Comparison of ENCODE assay signal across 9 mouse cellular contexts in genomic region chr7:141216894-141217293, GRCm38 (mm10). TPM values are rescaled to one million over a fixed set of nuclear protein-coding genes. Genes with fewer than 3 reads are reported as not detected.
DNase-seq lines count a peak whose midpoint lies in the region; ATAC-seq and TF ChIP-seq lines count a peak whose summit lies in the region.
"Had no signal": no experiment of that assay in that cellular context is flagged by ENCODE, and none has a peak within 500 bp of the region (broad histone marks: within the 10 kb centered on the region; RNA-seq: fewer than 3 reads in every experiment).

No protein-coding gene starts in this region.

- TF ChIP-seq POLR2A in myocyte (IDR thresholded peaks at IDR 0.05; ENCODE audit: insufficient read length, low read depth), result peak; percentile 30

- H3K27ac ChIP-seq in kidney, postnatal 0 days, result peak overlapping the region; percentile 97
- H3K27ac ChIP-seq in forebrain, embryonic 12.5 days, result no peak overlapping the region
- peak overlapping the region; percentile 98 for H3K27ac ChIP-seq in intestine, embryonic 16.5 days (ENCODE audit: low read length)

- TF ChIP-seq CTCF in kidney, postnatal 0 days (IDR thresholded peaks at IDR 0.05; ENCODE audit: low read depth), result no peak

- H3ac ChIP-seq in myocyte (ENCODE audit: control insufficient read depth, insufficient read length), result peak overlapping the region; percentile 14

- no peaks in the 10 kb centered on the region for H3K27me3 ChIP-seq in kidney, postnatal 0 days (ENCODE audit: insufficient read depth, low read length)
- H3K27me3 ChIP-seq in forebrain, embryonic 12.5 days, result no peaks in the 10 kb centered on the region
- H3K27me3 ChIP-seq in intestine, embryonic 16.5 days (replicated peaks; ENCODE audit: control insufficient read depth, insufficient read depth, low read length), result no peaks in the 10 kb centered on the region
- peaks cover 17% of the 10 kb centered on the region for H3K27me3 ChIP-seq in myocyte (ENCODE audit: control insufficient read depth, insufficient read depth, insufficient read length)

- no peaks in the 10 kb centered on the region for H3K36me3 ChIP-seq in kidney, postnatal 0 days (ENCODE audit: insufficient read depth, low read length)
- peaks cover 25% of the 10 kb centered on the region for H3K36me3 ChIP-seq in forebrain, embryonic 12.5 days (replicated peaks)
- peaks cover 4% of the 10 kb centered on the region; the same call in 1 of the 2 replicates for H3K36me3 ChIP-seq in intestine, embryonic 16.5 days (ENCODE audit: control insufficient read depth, insufficient read depth, low read length)
- no peaks in the 10 kb centered on the region for H3K36me3 ChIP-seq in myocyte (ENCODE audit: control insufficient read depth, insufficient read depth)

- H3K4me2 ChIP-seq in kidney, postnatal 0 days (ENCODE audit: low read length), result peak overlapping the region; percentile 93
- peak overlapping the region; percentile 96 for H3K4me2 ChIP-seq in forebrain, embryonic 12.5 days
- H3K4me2 ChIP-seq in intestine, embryonic 16.5 days (ENCODE audit: low read depth, low read length), result peak overlapping the region; percentile 91
- peak overlapping the region; percentile 85 for H3K4me2 ChIP-seq in myocyte (ENCODE audit: low read depth)

- H3K4me3 ChIP-seq in kidney, postnatal 0 days (replicated peaks; ENCODE audit: low read depth, low read length), result peak overlapping the region; percentile 62; the same call in 1 of the 2 replicates
- peak overlapping the region; percentile 69; the same call in 1 of the 2 replicates for H3K4me3 ChIP-seq in forebrain, embryonic 12.5 days (replicated peaks)
- peak overlapping the region; percentile 74 for H3K4me3 ChIP-seq in intestine, embryonic 16.5 days (ENCODE audit: low read length)
- H3K4me3 ChIP-seq in myocyte, result peak overlapping the region; percentile 39

- H3K79me2 ChIP-seq in myocyte (ENCODE audit: control insufficient read depth, insufficient read depth), result peaks cover 18% of the 10 kb centered on the region

- 83% methylated on average over 11 of the region's 11 CpGs for WGBS in kidney, postnatal 0 days
- 89% methylated on average over 11 of the region's 11 CpGs for WGBS in forebrain, embryonic 12.5 days
- WGBS in intestine, embryonic 16.5 days, result 75% methylated on average over 11 of the region's 11 CpGs

- H3K4me1 ChIP-seq in kidney, postnatal 0 days (replicated peaks; ENCODE audit: insufficient read depth, low read length), result peaks cover 41% of the 10 kb centered on the region; the same call in 1 of the 2 replicates
- H3K4me1 ChIP-seq in forebrain, embryonic 12.5 days, result peaks cover 40% of the 10 kb centered on the region
- peaks cover 61% of the 10 kb centered on the region for H3K4me1 ChIP-seq in intestine, embryonic 16.5 days (ENCODE audit: control insufficient read depth, insufficient read depth, low read length)

- no peak for DNase-seq in kidney, postnatal 0 days (ENCODE audit: low spot score)
- DNase-seq in kidney, postnatal 10 days, result no peak
- no peak for DNase-seq in gastrocnemius, adult 18-20 months (ENCODE audit: low spot score)
- DNase-seq in adrenal gland, adult 18-20 months (ENCODE audit: low spot score in 2 of 2), result no peak
- DNase-seq in B cell, adult 2 months, result no peak
- DNase-seq: right cerebral cortex, postnatal 25 days had no signal

- peak overlapping the region; percentile 67; the same call in 1 of the 2 replicates for H3K9ac ChIP-seq in kidney, postnatal 0 days (ENCODE audit: low read depth, low read length)
- peak overlapping the region; percentile 75; the same call in 1 of the 2 replicates for H3K9ac ChIP-seq in forebrain, embryonic 12.5 days
- peak overlapping the region; percentile 85 for H3K9ac ChIP-seq in intestine, embryonic 16.5 days (ENCODE audit: low read depth, low read length)

- no peak for ATAC-seq in kidney, postnatal 0 days (replicated peaks; ENCODE audit: low FRiP score, low read depth)
- ATAC-seq in forebrain, embryonic 12.5 days (ENCODE audit: low FRiP score), result no peak
- ATAC-seq in intestine, embryonic 16.5 days, result no peak

- no peaks in the 10 kb centered on the region for H3K9me3 ChIP-seq in kidney, postnatal 0 days (replicated peaks; ENCODE audit: low read length)
- no peaks in the 10 kb centered on the region for H3K9me3 ChIP-seq in forebrain, embryonic 12.5 days
- H3K9me3 ChIP-seq in intestine, embryonic 16.5 days (ENCODE audit: control insufficient read depth, low read length), result no peaks in the 10 kb centered on the region

TF ChIP-seq in myocyte, 11 proteins besides CTCF, POLR2A, EP300 and RAD21:
- TF ChIP-seq REST (IDR thresholded peaks at IDR 0.05; ENCODE audit: insufficient read depth, insufficient read length) (no peak), E2F4 (IDR thresholded peaks at IDR 0.05; ENCODE audit: insufficient read depth) (no peak), SRF (IDR thresholded peaks at IDR 0.05; ENCODE audit: control insufficient read depth, insufficient read length, low read depth) (no peak), POLR2AphosphoS2 (IDR thresholded peaks at IDR 0.05; ENCODE audit: insufficient read length, low read depth) (no peak), MYOG (IDR thresholded peaks at IDR 0.05; ENCODE audit: control insufficient read depth in 1 of 3, insufficient read depth in 1 of 3, insufficient read length in 2 of 3, low read depth in 2 of 3) (peak; percentile 24 to 87 (median 61)), MYOD1 (IDR thresholded peaks at IDR 0.05; ENCODE audit: control insufficient read depth in 1 of 3, insufficient read length in 2 of 3, low read depth in 2 of 3) (peak in 2 of 3 experiments; percentile 67 to 78), USF1 (IDR thresholded peaks at IDR 0.05; ENCODE audit: low read depth) (no peak), CEBPB (IDR thresholded peaks at IDR 0.05; ENCODE audit: insufficient read depth, poor library complexity, severe bottlenecking) (no peak), TCF3 (IDR thresholded peaks at IDR 0.05; ENCODE audit: insufficient read length, low read depth) (no peak), TCF12 (IDR thresholded peaks at IDR 0.05; ENCODE audit: insufficient read depth, poor library complexity, severe bottlenecking) (no peak), MAX (IDR thresholded peaks at IDR 0.05; ENCODE audit: low read depth) (no peak)
TF ChIP-seq in myocyte: peak in this region for 2.

RNA-seq across cellular contexts. Expression of gene Rassf7, which starts 1.2 kb away (rescaled TPM):
- 61.5 and 62.5 TPM in 2 replicates for polyA plus RNA-seq in kidney, postnatal 0 days (2015; fragmentation: Nextera tagmentation; extraction: Ambion mirVana)
- polyA plus RNA-seq in forebrain, embryonic 12.5 days (2016; fragmentation: Nextera tagmentation; extraction: Ambion mirVana), result 35.4 and 38.5 TPM in 2 replicates
- polyA plus RNA-seq in intestine, embryonic 16.5 days (2015; fragmentation: Nextera tagmentation; extraction: Ambion mirVana), result 75.6 and 77.5 TPM in 2 replicates
- 54.5 TPM for polyA plus RNA-seq in myocyte (2012; fragmentation: generic; extraction: Trizol)
- total RNA-seq in gastrocnemius, adult 18-20 months (2021), result under 1 TPM; 0.24 to 0.48 TPM
- total RNA-seq in adrenal gland, adult 18-20 months (2021), result 1 to 10 TPM; 1.4 to 2.6 TPM

RNA-seq across cellular contexts. Expression of gene Lmntd2, which starts 3.0 kb away (rescaled TPM):
- 2.6 and 2.9 TPM in 2 replicates for polyA plus RNA-seq in kidney, postnatal 0 days (2015; fragmentation: Nextera tagmentation; extraction: Ambion mirVana)
- 3.3 and 3.7 TPM in 2 replicates for polyA plus RNA-seq in forebrain, embryonic 12.5 days (2016; fragmentation: Nextera tagmentation; extraction: Ambion mirVana)
- 4.0 TPM in 2 replicates for polyA plus RNA-seq in intestine, embryonic 16.5 days (2015; fragmentation: Nextera tagmentation; extraction: Ambion mirVana)
- 0.10 TPM for polyA plus RNA-seq in myocyte (2012; fragmentation: generic; extraction: Trizol)
- not detected for total RNA-seq in gastrocnemius, adult 18-20 months (2021)
- under 1 TPM; 0.13 to 0.33 TPM for total RNA-seq in adrenal gland, adult 18-20 months (2021)

RNA-seq across cellular contexts. Expression of gene Phrf1, which starts 11.7 kb away (rescaled TPM):
- polyA plus RNA-seq in kidney, postnatal 0 days (2015; fragmentation: Nextera tagmentation; extraction: Ambion mirVana), result 37.2 and 39.8 TPM in 2 replicates
- polyA plus RNA-seq in forebrain, embryonic 12.5 days (2016; fragmentation: Nextera tagmentation; extraction: Ambion mirVana), result 106 and 107 TPM in 2 replicates
- polyA plus RNA-seq in intestine, embryonic 16.5 days (2015; fragmentation: Nextera tagmentation; extraction: Ambion mirVana), result 55.2 and 56.7 TPM in 2 replicates
- 44.5 TPM for polyA plus RNA-seq in myocyte (2012; fragmentation: generic; extraction: Trizol)
- 10 to 100 TPM; 19.5 to 24.8 TPM for total RNA-seq in gastrocnemius, adult 18-20 months (2021)
- 10 to 100 TPM; 75.8 to 76.0 TPM for total RNA-seq in adrenal gland, adult 18-20 months (2021)

RNA-seq across cellular contexts. Expression of gene Lrrc56, which starts 22.9 kb away (rescaled TPM):
- polyA plus RNA-seq in kidney, postnatal 0 days (2015; fragmentation: Nextera tagmentation; extraction: Ambion mirVana), result 9.9 and 10.8 TPM in 2 replicates
- polyA plus RNA-seq in forebrain, embryonic 12.5 days (2016; fragmentation: Nextera tagmentation; extraction: Ambion mirVana), result 14.2 and 16.0 TPM in 2 replicates
- 5.3 and 6.5 TPM in 2 replicates for polyA plus RNA-seq in intestine, embryonic 16.5 days (2015; fragmentation: Nextera tagmentation; extraction: Ambion mirVana)
- polyA plus RNA-seq in myocyte (2012; fragmentation: generic; extraction: Trizol), result 1.1 TPM
- total RNA-seq in gastrocnemius, adult 18-20 months (2021), result 1 to 10 TPM; 1.6 to 1.7 TPM
- total RNA-seq in adrenal gland, adult 18-20 months (2021), result 1 to 10 TPM; 3.9 to 6.9 TPM

RNA-seq across cellular contexts. Expression of gene Hras, which starts 23.1 kb away (rescaled TPM):
- 91.5 and 95.5 TPM in 2 replicates for polyA plus RNA-seq in kidney, postnatal 0 days (2015; fragmentation: Nextera tagmentation; extraction: Ambion mirVana)
- 79.1 and 89.4 TPM in 2 replicates for polyA plus RNA-seq in forebrain, embryonic 12.5 days (2016; fragmentation: Nextera tagmentation; extraction: Ambion mirVana)
- 21.9 and 47.0 TPM in 2 replicates for polyA plus RNA-seq in intestine, embryonic 16.5 days (2015; fragmentation: Nextera tagmentation; extraction: Ambion mirVana)
- polyA plus RNA-seq in myocyte (2012; fragmentation: generic; extraction: Trizol), result 215 TPM
- 100 to 1,000 TPM; 109 to 117 TPM for total RNA-seq in gastrocnemius, adult 18-20 months (2021)
- total RNA-seq in adrenal gland, adult 18-20 months (2021), result 10 to 100 TPM; 87.8 to 99.7 TPM
